Mouse (Mus musculus): ENCODE measurements at regions not wholly inside any gene's neighbourhood (a gene's known extent, or its start where the extent isn't known, plus 50 kb on each side); places are given as distances from the start of the nearest gene placed in this dataset.

GRCm38 (mm10) chr17:63807590-63808228 lies 55.2 kb upstream of the Fer start:
- DNase-seq (no peak), ATAC-seq (ENCODE audit: insufficient read depth) (no peak)
- 80% methylated on average over 9 of the region's 9 CpGs for WGBS
- Histone ChIP-seq H3K27me3 (ENCODE audit: insufficient read depth, low read length) (no peaks in the 10 kb centered on the region), H3K9ac (no peak overlapping the region), H3K27ac (ENCODE audit: low read depth) (no peak overlapping the region), H3K4me1 (ENCODE audit: insufficient read depth) (no peaks in the 10 kb centered on the region), H3K4me3 (ENCODE audit: low read depth, low read length) (no peak overlapping the region), H3K36me3 (ENCODE audit: insufficient read depth) (no peaks in the 10 kb centered on the region), H3K4me2 (no peak overlapping the region), H3K9me3 (ENCODE audit: low read depth, low read length) (no peaks in the 10 kb centered on the region)
- no peak for TF ChIP-seq CTCF (IDR thresholded peaks at IDR 0.05; ENCODE audit: low read depth)

- no peak for TF ChIP-seq CTCF (IDR thresholded peaks at IDR 0.05; ENCODE audit: low read depth)
- no peaks in the 10 kb centered on the region for H3K9me3 ChIP-seq (ENCODE audit: low read depth, low read length)
- H3K27ac ChIP-seq (ENCODE audit: low read depth), result no peak overlapping the region
- H3K4me3 ChIP-seq (ENCODE audit: low read depth, low read length), result no peak overlapping the region
- 80% methylated on average over 6 of the region's 6 CpGs for WGBS
- no peak overlapping the region for H3K4me2 ChIP-seq
- H3K9ac ChIP-seq, result no peak overlapping the region
- H3K27me3 ChIP-seq (ENCODE audit: insufficient read depth, low read length), result no peaks in the 10 kb centered on the region
- ATAC-seq (ENCODE audit: insufficient read depth), result no peak
- DNase-seq, result no peak
- no peaks in the 10 kb centered on the region for H3K4me1 ChIP-seq (ENCODE audit: insufficient read depth)
- H3K36me3 ChIP-seq (ENCODE audit: insufficient read depth), result no peaks in the 10 kb centered on the region
Measured at GRCm38 (mm10) chr17:63808756-63809155, 54.1 kb upstream of the Fer start.

- WGBS, result 19% methylated on average over 9 of the region's 9 CpGs
- peak; percentile 4 for DNase-seq
- TF ChIP-seq CTCF (IDR thresholded peaks at IDR 0.05; ENCODE audit: low read depth), result no peak
Measured at GRCm38 (mm10) chr17:63811246-63811785, 51.5 kb upstream of the Fer start.

DNA sequence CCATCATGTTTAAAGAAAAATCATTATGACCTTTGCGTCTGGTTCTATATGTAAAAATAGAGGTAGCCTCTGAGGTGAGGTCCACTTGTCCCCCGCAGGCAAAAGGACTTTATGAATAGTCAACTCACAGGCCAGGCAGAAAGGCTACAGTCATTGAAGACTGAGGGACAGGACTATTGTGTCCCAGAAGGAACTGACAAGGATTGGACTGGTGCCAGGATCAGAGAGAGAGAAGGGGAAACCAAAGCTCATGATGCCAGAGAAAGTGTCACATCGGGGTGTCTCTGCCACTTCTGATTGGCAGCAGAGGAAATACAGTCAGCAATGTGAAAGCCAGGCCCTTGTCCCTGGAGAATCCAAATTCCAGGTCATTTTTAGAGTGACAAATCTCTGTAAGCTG lies 50.3 kb upstream of the Fer start:
- Histone ChIP-seq H3K36me3 (ENCODE audit: insufficient read depth) (no peaks in the 10 kb centered on the region), H3K4me3 (ENCODE audit: low read depth, low read length) (no peak overlapping the region), H3K9me3 (ENCODE audit: low read depth, low read length) (no peaks in the 10 kb centered on the region), H3K27me3 (ENCODE audit: insufficient read depth, low read length) (no peaks in the 10 kb centered on the region), H3K9ac (no peak overlapping the region), H3K27ac (ENCODE audit: low read depth) (no peak overlapping the region), H3K4me1 (ENCODE audit: insufficient read depth) (no peaks in the 10 kb centered on the region), H3K4me2 (no peak overlapping the region)
- 74% methylated on average over 3 of the region's 3 CpGs for WGBS
- no peak for TF ChIP-seq CTCF (IDR thresholded peaks at IDR 0.05; ENCODE audit: low read depth)
- DNase-seq (peak; percentile 17), ATAC-seq (ENCODE audit: insufficient read depth) (no peak)

More at GRCm38 (mm10) chr17:63811246-63811785, 51.5 kb upstream of the Fer start:
- H3K36me3 ChIP-seq (ENCODE audit: insufficient read depth), result no peaks in the 10 kb centered on the region
- H3K4me2 ChIP-seq, result no peak overlapping the region
- H3K4me1 ChIP-seq (ENCODE audit: insufficient read depth), result no peaks in the 10 kb centered on the region
- no peak overlapping the region for H3K9ac ChIP-seq
- no peak for ATAC-seq (ENCODE audit: insufficient read depth)
- H3K27me3 ChIP-seq (ENCODE audit: insufficient read depth, low read length), result no peaks in the 10 kb centered on the region
- no peak overlapping the region for H3K4me3 ChIP-seq (ENCODE audit: low read depth, low read length)
- H3K27ac ChIP-seq (ENCODE audit: low read depth), result no peak overlapping the region
- no peaks in the 10 kb centered on the region for H3K9me3 ChIP-seq (ENCODE audit: low read depth, low read length)
